In genomic region chrX:71214441-71215112, GRCm38 (mm10) we compare ENCODE assay signal across 8 mouse cellular contexts. TPM values are rescaled to one million over a fixed set of nuclear protein-coding genes. Genes with fewer than 3 reads are reported as not detected.
DNase-seq lines count a peak whose midpoint lies in the region; ATAC-seq and TF ChIP-seq lines count a peak whose summit lies in the region.

No protein-coding gene starts in this region.

- H3K36me3 ChIP-seq in MEL (ENCODE audit: control insufficient read depth in 1 of 2, insufficient read depth in 2 of 2, low read length in 2 of 2): peaks cover 0 to 15% of the 10 kb centered on the region in 2 experiments; a peak in 3 of 4 replicates
- H3K36me3 ChIP-seq in forebrain, postnatal 0 days (ENCODE audit: insufficient read depth): no peaks in the 10 kb centered on the region
- no peaks in the 10 kb centered on the region for H3K36me3 ChIP-seq in lung, embryonic 15.5 days

- TF ChIP-seq POLR2A in MEL (IDR thresholded peaks at IDR 0.05; ENCODE audit: control insufficient read depth in 1 of 2, insufficient read depth in 1 of 2, low read depth in 1 of 2, low read length in 2 of 2, poor library complexity in 1 of 2): no peak
- peak; percentile 31; the same call in 1 of the 2 replicates for TF ChIP-seq POLR2A in cerebellum, adult 2 months (IDR thresholded peaks at IDR 0.05; ENCODE audit: borderline replicate concordance, insufficient read depth, low read length)

- H3K27me3 ChIP-seq in MEL (ENCODE audit: control insufficient read depth in 1 of 2, insufficient read depth in 2 of 2, low read length in 2 of 2): no peaks in the 10 kb centered on the region
- no peaks in the 10 kb centered on the region for H3K27me3 ChIP-seq in cerebellum, adult 2 months (ENCODE audit: control insufficient read depth, insufficient read depth, low read length)
- no peaks in the 10 kb centered on the region for H3K27me3 ChIP-seq in forebrain, postnatal 0 days (ENCODE audit: insufficient read depth, low read length)
- no peaks in the 10 kb centered on the region for H3K27me3 ChIP-seq in lung, embryonic 15.5 days

- no peak for TF ChIP-seq CTCF in MEL (IDR thresholded peaks at IDR 0.05 in 2 of 3, conservative IDR thresholded peaks at IDR 0.05 in 1 of 3; ENCODE audit: control insufficient read depth in 1 of 3, insufficient read depth in 1 of 3, low read depth in 2 of 3, low read length in 3 of 3, poor library complexity in 1 of 3, severe bottlenecking in 1 of 3)
- TF ChIP-seq CTCF in cerebellum, adult 2 months (IDR thresholded peaks at IDR 0.05; ENCODE audit: borderline replicate concordance, insufficient read depth, low read depth, low read length): no peak
- no peak for TF ChIP-seq CTCF in forebrain, postnatal 0 days (IDR thresholded peaks at IDR 0.05; ENCODE audit: low read depth)

- peaks cover 5% of the 10 kb centered on the region; the same call in 1 of the 2 replicates for H3K79me2 ChIP-seq in MEL (ENCODE audit: control insufficient read depth, insufficient read depth, low read length, poor library complexity)

- ATAC-seq in forebrain, postnatal 0 days: peak; percentile 97
- peak; percentile 98 for ATAC-seq in lung, embryonic 15.5 days (ENCODE audit: borderline replicate concordance, extremely low read depth, low FRiP score, low TSS enrichment)

- WGBS in cerebellum, adult 2 months: 13% methylated on average over 17 of the region's 20 CpGs
- WGBS in forebrain, postnatal 0 days: 31% methylated on average over 20 of the region's 20 CpGs
- WGBS in lung, embryonic 15.5 days: 11% methylated on average over 20 of the region's 20 CpGs

- H3K4me1 ChIP-seq in MEL (ENCODE audit: control insufficient read depth in 1 of 2, insufficient read depth in 2 of 2, low read length in 2 of 2): peaks cover 6 to 9% of the 10 kb centered on the region in 2 experiments; a peak in 3 of 4 replicates
- H3K4me1 ChIP-seq in cerebellum, adult 2 months (ENCODE audit: control insufficient read depth, insufficient read depth, low read length): no peaks in the 10 kb centered on the region
- H3K4me1 ChIP-seq in forebrain, postnatal 0 days (ENCODE audit: insufficient read depth): no peaks in the 10 kb centered on the region
- H3K4me1 ChIP-seq in lung, embryonic 15.5 days: no peaks in the 10 kb centered on the region

- no peak for TF ChIP-seq EP300 in MEL (IDR thresholded peaks at IDR 0.05; ENCODE audit: low read depth in 1 of 2, low read length in 2 of 2)

- peak overlapping the region; percentile 87 to 93 for H3K4me3 ChIP-seq in MEL (ENCODE audit: control insufficient read depth in 1 of 2, insufficient read depth in 1 of 2, low read depth in 2 of 2, low read length in 2 of 2)
- peak overlapping the region; percentile 61 for H3K4me3 ChIP-seq in cerebellum, adult 2 months (replicated peaks; ENCODE audit: insufficient read depth, low read depth, low read length)
- H3K4me3 ChIP-seq in forebrain, postnatal 0 days (ENCODE audit: low read depth, low read length): peak overlapping the region; percentile 47
- peak overlapping the region; percentile 53 for H3K4me3 ChIP-seq in lung, embryonic 15.5 days

- no peak overlapping the region for H3K27ac ChIP-seq in MEL (ENCODE audit: control insufficient read depth, low read depth, low read length)
- no peak overlapping the region for H3K27ac ChIP-seq in cerebellum, adult 2 months (ENCODE audit: insufficient read depth, low read length)
- H3K27ac ChIP-seq in forebrain, postnatal 0 days (ENCODE audit: low read depth, low read length): no peak overlapping the region
- no peak overlapping the region for H3K27ac ChIP-seq in lung, embryonic 15.5 days

- H3K4me2 ChIP-seq in forebrain, postnatal 0 days (ENCODE audit: low read depth): peak overlapping the region; percentile 62
- peak overlapping the region; percentile 71 for H3K4me2 ChIP-seq in lung, embryonic 15.5 days

- peak; percentile 94 for DNase-seq in MEL (ENCODE audit: low read depth, low spot score)
- peak; percentile 81 to 92 for DNase-seq in cerebellum, adult 2 months
- peak; percentile 74 for DNase-seq in forebrain, postnatal 0 days
- DNase-seq in heart, postnatal 4 days: peak; percentile 82
- peak; percentile 77 to 87 for DNase-seq in layer of hippocampus, adult 8-10 months (ENCODE audit: low spot score in 2 of 2)
- DNase-seq in ovary, postnatal 14 days (ENCODE audit: low spot score): peak; percentile 43
- DNase-seq in thymus, postnatal 14 days: peak; percentile 79

- H3K9ac ChIP-seq in MEL (ENCODE audit: control insufficient read depth, low read depth, low read length, poor library complexity, severe bottlenecking): peak overlapping the region; percentile 83
- peak overlapping the region; percentile 49 for H3K9ac ChIP-seq in forebrain, postnatal 0 days
- peak overlapping the region; percentile 38; the same call in 1 of the 2 replicates for H3K9ac ChIP-seq in lung, embryonic 15.5 days

- no peaks in the 10 kb centered on the region for H3K9me3 ChIP-seq in MEL (replicated peaks; ENCODE audit: insufficient read depth, low read length)
- no peaks in the 10 kb centered on the region for H3K9me3 ChIP-seq in forebrain, postnatal 0 days (ENCODE audit: low read length)
- no peaks in the 10 kb centered on the region for H3K9me3 ChIP-seq in lung, embryonic 15.5 days

- no peak for TF ChIP-seq RAD21 in MEL (IDR thresholded peaks at IDR 0.05; ENCODE audit: low read depth, low read length)

TF ChIP-seq in MEL, 35 proteins besides CTCF, POLR2A, EP300 and RAD21:
- TF ChIP-seq CHD2 (IDR thresholded peaks at IDR 0.05; ENCODE audit: low read length) (no peak), NELFE (IDR thresholded peaks at IDR 0.05; ENCODE audit: low read depth, low read length) (no peak), UBTF (IDR thresholded peaks at IDR 0.05; ENCODE audit: borderline replicate concordance, insufficient read depth, low read depth, low read length) (no peak), ZNF384 (IDR thresholded peaks at IDR 0.05; ENCODE audit: low read depth, low read length) (peak; percentile 59), MEF2A (IDR thresholded peaks at IDR 0.05; ENCODE audit: extremely low read depth, insufficient replicate concordance, low read depth, low read length, poor library complexity, severe bottlenecking) (no peak), E2F4 (IDR thresholded peaks at IDR 0.05; ENCODE audit: borderline replicate concordance, low read depth, low read length) (no peak), KAT2A (conservative IDR thresholded peaks at IDR 0.05; ENCODE audit: low read depth, low read length) (peak; percentile 56), SIN3A (IDR thresholded peaks at IDR 0.05; ENCODE audit: low read length) (peak; percentile 36; the same call in 1 of the 2 replicates), USF2 (IDR thresholded peaks at IDR 0.05; ENCODE audit: borderline replicate concordance in 1 of 2, insufficient read depth in 1 of 2, low read depth in 1 of 2, low read length in 2 of 2) (peak; percentile 13 to 79; a peak in 3 of 4 replicates), ELF1 (IDR thresholded peaks at IDR 0.05; ENCODE audit: low read depth, low read length) (peak; percentile 27; the same call in 1 of the 2 replicates), USF1 (IDR thresholded peaks at IDR 0.05; ENCODE audit: low read depth, low read length) (peak; percentile 96), BHLHE40 (IDR thresholded peaks at IDR 0.05; ENCODE audit: borderline replicate concordance, low read depth, low read length) (no peak), MAX (IDR thresholded peaks at IDR 0.05; ENCODE audit: low read length) (peak; percentile 90), HCFC1 (IDR thresholded peaks at IDR 0.05; ENCODE audit: low read depth, low read length) (peak; percentile 90)

RNA-seq across cellular contexts. Expression of gene Mtm1, which starts 4.0 kb away (rescaled TPM):
- 2.2 and 3.5 TPM in 2 replicates for total RNA-seq in MEL (2012; rRNA removed)
- polyA plus RNA-seq in MEL (2012; ENCODE audit: insufficient read depth in 1 of 2, insufficient read length in 2 of 2, low read depth in 1 of 2, low replicate concordance in 2 of 2, missing spikeins in 1 of 2): 1 to 10 TPM in 1 of 2 experiments, not detected in 1; 4.0 TPM
- polyA plus RNA-seq in cerebellum, adult 2 months (2012; rRNA removed): 10.0 and 10.9 TPM in 2 replicates
- 4.1 and 6.1 TPM in 2 replicates for total RNA-seq in forebrain, postnatal 0 days (2014; rRNA removed)
- 2.7 and 3.4 TPM in 2 replicates for polyA plus RNA-seq in forebrain, postnatal 0 days (2015; fragmentation: Nextera tagmentation; extraction: Ambion mirVana)
- total RNA-seq in heart, postnatal 4 days (2021): 10 to 100 TPM; 11.6 to 12.4 TPM
- total RNA-seq in layer of hippocampus, adult 8-10 months (2022): 1 to 10 TPM; 8.2 to 9.4 (median 8.6) TPM
- polyA plus RNA-seq in lung, embryonic 15.5 days (2015; fragmentation: Nextera tagmentation; extraction: Ambion mirVana): 4.7 and 6.4 TPM in 2 replicates

Comparison
In these comparisons a context has a peak if more than half of its experiments do, and no peak if none do; other contexts are left out.
1. DNase-seq: peak in every context shown above with its lines; median percentile 94 in MEL; 86 in cerebellum, adult 2 months; 82 in heart, postnatal 4 days; 82 in layer of hippocampus, adult 8-10 months; 79 in thymus, postnatal 14 days; 74 in forebrain, postnatal 0 days; 43 in ovary, postnatal 14 days.